8 mouse cellular contexts compared by ENCODE assay signal in the genomic region with DNA sequence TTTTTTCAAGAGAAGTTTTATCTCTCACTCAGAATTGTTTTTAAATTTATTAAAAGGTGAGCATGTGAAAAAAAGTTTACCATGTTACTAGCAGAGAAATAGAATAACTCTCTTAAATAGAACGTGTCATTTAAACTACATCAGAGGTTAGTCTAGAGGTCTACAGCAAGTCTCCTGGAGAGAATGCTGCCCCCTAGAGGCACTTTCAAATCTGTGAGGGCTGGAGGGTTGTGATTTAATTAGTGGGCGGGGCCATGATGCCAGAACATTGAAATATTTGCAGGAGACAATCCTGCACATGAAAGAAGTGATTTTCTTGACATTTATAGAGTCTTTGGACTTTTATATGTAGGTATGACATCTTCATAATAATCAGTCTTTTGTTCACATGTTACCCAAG. TPM values are rescaled to one million over a fixed set of nuclear protein-coding genes. Genes with fewer than 3 reads are reported as not detected.
DNase-seq lines count a peak whose midpoint lies in the region; TF ChIP-seq lines count a peak whose summit lies in the region.

No protein-coding gene starts in this region.

- H3K27ac ChIP-seq in ES-E14 (ENCODE audit: insufficient read depth, low read depth, low read length, poor library complexity, severe bottlenecking): no peak overlapping the region

- DNase-seq in layer of hippocampus, adult 11-12 months (ENCODE audit: low spot score): peak; percentile 60
- no peak for DNase-seq in layer of hippocampus, postnatal 36 days
- peak; percentile 47 for DNase-seq in ES-E14 (ENCODE audit: low read depth, low spot score)
- peak; percentile 14 for DNase-seq in cerebellum, adult 11-12 months
- DNase-seq in heart, postnatal 4 days: peak; percentile 65
- no peak for DNase-seq in right cerebral cortex, postnatal 36 days (ENCODE audit: low spot score in 2 of 2)
- no peak for DNase-seq in neural tube, embryonic 10.5 days (ENCODE audit: extremely low spot score, low spot score)
- no peak for DNase-seq in frontal cortex, postnatal 14 days (ENCODE audit: low spot score in 2 of 2)

- H3K4me1 ChIP-seq in ES-E14 (ENCODE audit: control insufficient read depth in 2 of 2, insufficient read depth in 2 of 2, low read length in 2 of 2, poor library complexity in 1 of 2): no peaks in the 10 kb centered on the region

- in situ Hi-C loops in ES-E14 (cut with MboI; ENCODE audit: low sequenced_read_pairs in 2 of 2, unreplicated experiment in 2 of 2): no loop called here

- no peaks in the 10 kb centered on the region for H3K9me3 ChIP-seq in ES-E14 (ENCODE audit: control insufficient read depth, insufficient read depth, low read depth, low read length)

- no peak overlapping the region for H3K4me3 ChIP-seq in ES-E14 (ENCODE audit: insufficient read depth in 1 of 2, low read depth in 1 of 2, low read length in 2 of 2, poor library complexity in 1 of 2, severe bottlenecking in 1 of 2)

- no peak overlapping the region for H3K9ac ChIP-seq in ES-E14 (ENCODE audit: insufficient read depth, low read depth, low read length, poor library complexity, severe bottlenecking)

- no peaks in the 10 kb centered on the region for H3K36me3 ChIP-seq in ES-E14 (ENCODE audit: control insufficient read depth, insufficient read depth, low read length, poor library complexity, severe bottlenecking)

TF ChIP-seq in ES-E14, 5 proteins besides CTCF, POLR2A, EP300 and RAD21:
- TF ChIP-seq CHD2 (IDR thresholded peaks at IDR 0.05; ENCODE audit: low read depth, low read length): no peak
- no peak for TF ChIP-seq ZC3H11A (IDR thresholded peaks at IDR 0.05; ENCODE audit: borderline replicate concordance, low read depth, low read length)
- no peak for TF ChIP-seq HCFC1 (IDR thresholded peaks at IDR 0.05; ENCODE audit: borderline replicate concordance, insufficient read depth, low read length)
- TF ChIP-seq ZNF384 (IDR thresholded peaks at IDR 0.05; ENCODE audit: low read depth, low read length): no peak
- TF ChIP-seq MAFK (IDR thresholded peaks at IDR 0.05; ENCODE audit: insufficient read depth, low read depth, low read length): no peak
TF ChIP-seq in ES-E14: peak in this region for 0.

RNA-seq across cellular contexts. Expression of a gene that starts 29.9 kb away (rescaled TPM):
- total RNA-seq in layer of hippocampus, postnatal 36 days (2021): under 1 TPM; 0.68 to 0.80 TPM
- total RNA-seq in ES-E14 (2012; rRNA removed): not detected in 2 replicates
- 1 to 10 TPM; 4.3 to 4.9 TPM for total RNA-seq in heart, postnatal 4 days (2021)

Comparison
In these comparisons a context has a peak if more than half of its experiments do, and no peak if none do; other contexts are left out.
1. DNase-seq: peak in layer of hippocampus, adult 11-12 months (single experiment), ES-E14 (single experiment), cerebellum, adult 11-12 months (single experiment) and heart, postnatal 4 days (single experiment); none in layer of hippocampus, postnatal 36 days (0 of 2), right cerebral cortex, postnatal 36 days (0 of 2), neural tube, embryonic 10.5 days (single experiment) and frontal cortex, postnatal 14 days (0 of 2).